Comparison of ENCODE assay signal across 21 mouse cellular contexts in the genomic region with DNA sequence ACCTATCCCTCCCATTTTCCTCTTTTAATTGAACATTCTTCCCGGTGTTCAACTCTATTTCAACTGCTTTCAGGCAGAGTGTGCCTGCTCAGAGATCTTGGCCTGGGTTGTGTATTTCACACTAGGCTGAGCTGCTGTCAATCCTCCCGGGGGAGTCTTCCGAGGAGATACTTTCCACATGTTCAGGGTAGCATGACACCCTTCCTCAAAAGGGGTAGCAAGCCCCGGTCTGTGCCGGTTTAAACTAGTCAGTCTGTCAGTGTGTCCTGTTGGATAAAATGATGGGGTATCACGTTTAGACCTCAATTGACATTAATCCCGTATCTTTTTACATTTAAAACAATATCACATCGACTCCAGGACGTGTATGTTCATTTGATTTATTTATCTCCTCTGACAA. TPM values are rescaled to one million over a fixed set of nuclear protein-coding genes. Genes with fewer than 3 reads are reported as not detected.
A peak's percentile ranks its signal among the peaks of the same experiment; 100 is the strongest.
DNase-seq lines count a peak whose midpoint lies in the region; ATAC-seq and TF ChIP-seq lines count a peak whose summit lies in the region.
"Had no signal": no experiment of that assay in that cellular context is flagged by ENCODE, and none has a peak within 500 bp of the region (broad histone marks: within the 10 kb centered on the region; RNA-seq: fewer than 3 reads in every experiment).

No protein-coding gene starts in this region.

- TF ChIP-seq EP300 in CH12.LX (IDR thresholded peaks at IDR 0.05; ENCODE audit: low read length), result no peak
- no peak for TF ChIP-seq EP300 in liver, postnatal 0 days (IDR thresholded peaks at IDR 0.05; ENCODE audit: low read depth)

- no peak overlapping the region for H3K9ac ChIP-seq in CH12.LX (ENCODE audit: insufficient read depth, low read depth)
- no peak overlapping the region for H3K9ac ChIP-seq in liver, postnatal 0 days (replicated peaks)
- H3K9ac ChIP-seq: forebrain, postnatal 0 days; hindbrain, embryonic 12.5 days; neural tube, embryonic 12.5 days had no signal

- no peaks in the 10 kb centered on the region for H3K27me3 ChIP-seq in kidney, adult 2 months (replicated peaks; ENCODE audit: control insufficient read depth, insufficient read depth, low read length)
- H3K27me3 ChIP-seq in CH12.LX (replicated peaks), result no peaks in the 10 kb centered on the region
- no peaks in the 10 kb centered on the region for H3K27me3 ChIP-seq in liver, postnatal 0 days (ENCODE audit: insufficient read depth, low read length)
- H3K27me3 ChIP-seq: hindbrain, embryonic 12.5 days; neural tube, embryonic 12.5 days had no signal

- TF ChIP-seq POLR2A in kidney, adult 2 months (IDR thresholded peaks at IDR 0.05; ENCODE audit: low read depth, low read length), result no peak
- no peak for TF ChIP-seq POLR2A in CH12.LX (IDR thresholded peaks at IDR 0.05; ENCODE audit: low read depth, low read length)

- H3K4me1 ChIP-seq in kidney, adult 2 months (ENCODE audit: control insufficient read depth, insufficient read depth, low read length), result no peaks in the 10 kb centered on the region
- peaks cover 0 to 12% of the 10 kb centered on the region in 2 experiments; a peak in 1 of 4 replicates for H3K4me1 ChIP-seq in CH12.LX (ENCODE audit: control insufficient read depth in 1 of 2, insufficient read depth in 2 of 2)
- no peaks in the 10 kb centered on the region for H3K4me1 ChIP-seq in liver, postnatal 0 days (ENCODE audit: insufficient read depth)
- H3K4me1 ChIP-seq: forebrain, embryonic 10.5 days; hindbrain, embryonic 12.5 days; midbrain, embryonic 10.5 days; neural tube, embryonic 12.5 days had no signal

- H3K4me2 ChIP-seq in CH12.LX (ENCODE audit: insufficient read depth, low read depth, poor library complexity, severe bottlenecking), result no peak overlapping the region
- no peak overlapping the region for H3K4me2 ChIP-seq in liver, postnatal 0 days (ENCODE audit: low read depth, low read length)
- H3K4me2 ChIP-seq: hindbrain, embryonic 12.5 days; neural tube, embryonic 12.5 days had no signal

- in situ Hi-C loops in CH12.LX (cut with MboI; ENCODE audit: low pct_ligation_motif_present, low pct_unique_long_range_greater_than_20kb, low sequenced_read_pairs), result no loop called here

- WGBS in kidney, adult 2 months, result 37% methylated on average over 9 of the region's 9 CpGs
- 65% methylated on average over 9 of the region's 9 CpGs for WGBS in liver, postnatal 0 days (ENCODE audit: insufficient replicate concordance)

- no peak for ATAC-seq in liver, postnatal 0 days
- ATAC-seq: forebrain, postnatal 0 days; inflammation-experienced regulatory T-cells, adult 6 months had no signal

- no peaks in the 10 kb centered on the region for H3K79me2 ChIP-seq in CH12.LX (replicated peaks; ENCODE audit: control insufficient read depth, extremely low read depth, insufficient read depth, poor library complexity, severe bottlenecking)

- no peak for TF ChIP-seq CTCF in kidney, adult 2 months (conservative IDR thresholded peaks at IDR 0.05; ENCODE audit: insufficient read depth, insufficient read length, low read depth, low read length)
- no peak for TF ChIP-seq CTCF in CH12.LX (conservative IDR thresholded peaks at IDR 0.05 in 1 of 2, IDR thresholded peaks at IDR 0.05 in 1 of 2; ENCODE audit: low read depth in 2 of 2, low read length in 2 of 2)
- TF ChIP-seq CTCF in liver, postnatal 0 days (IDR thresholded peaks at IDR 0.05; ENCODE audit: low read depth), result no peak

- no peak overlapping the region for H3K27ac ChIP-seq in kidney, adult 2 months (ENCODE audit: insufficient read depth, low read depth, low read length)
- H3K27ac ChIP-seq in CH12.LX (ENCODE audit: insufficient read depth, low read depth), result no peak overlapping the region
- H3K27ac ChIP-seq in liver, postnatal 0 days (ENCODE audit: low read depth), result no peak overlapping the region
- H3K27ac ChIP-seq: forebrain, embryonic 10.5 days; hindbrain, embryonic 12.5 days; midbrain, embryonic 10.5 days; neural tube, embryonic 12.5 days had no signal

- TF ChIP-seq RAD21 in CH12.LX (IDR thresholded peaks at IDR 0.05; ENCODE audit: low read depth, low read length), result no peak

- dilution Hi-C loops in CH12.LX (cut with MboI; ENCODE audit: extremely low pct_ligation_motif_present, extremely low pct_unique_long_range_greater_than_20kb, low sequenced_read_pairs), result no loop called here

- H3K36me3 ChIP-seq in kidney, adult 2 months (ENCODE audit: control insufficient read depth, insufficient read depth, low read length), result no peaks in the 10 kb centered on the region
- no peaks in the 10 kb centered on the region for H3K36me3 ChIP-seq in CH12.LX (replicated peaks in 1 of 2; ENCODE audit: control insufficient read depth in 1 of 2, insufficient read depth in 1 of 2, low read length in 1 of 2)
- 0 out of 2 replicates have a peak, but pooled peaks cover under 1% of the 10 kb centered on the region for H3K36me3 ChIP-seq in liver, postnatal 0 days (replicated peaks; ENCODE audit: insufficient read depth, low read length)
- H3K36me3 ChIP-seq: forebrain, embryonic 10.5 days; hindbrain, embryonic 12.5 days; midbrain, embryonic 10.5 days; neural tube, embryonic 12.5 days had no signal

- peak; percentile 4 for DNase-seq in kidney, adult 9 months
- no peak for DNase-seq in kidney, adult 2 months
- peak; percentile 33 for DNase-seq in CH12.LX (ENCODE audit: extremely low read depth)
- DNase-seq in embryo, embryonic 9.5 days (ENCODE audit: extremely low spot score), result peak; percentile 22
- peak; percentile 16 for DNase-seq in kidney, postnatal 14 days
- DNase-seq in liver, postnatal 0 days, result no peak
- no peak for DNase-seq in thymus, postnatal 14 days
- DNase-seq: adrenal gland, postnatal 36 days; cerebellum, adult 18-20 months; forebrain, postnatal 0 days; gastrocnemius, postnatal 36 days; liver; lung, postnatal 4 days; right cerebral cortex, adult 18-20 months; thymus, postnatal 4 days had no signal

- H3K4me3 ChIP-seq in kidney, adult 2 months (ENCODE audit: insufficient read depth, low read depth, low read length), result no peak overlapping the region
- no peak overlapping the region for H3K4me3 ChIP-seq in CH12.LX (replicated peaks in 1 of 3; ENCODE audit: low read depth in 2 of 3, low read length in 2 of 3, poor library complexity in 1 of 3)
- no peak overlapping the region for H3K4me3 ChIP-seq in liver, postnatal 0 days (ENCODE audit: low read depth, low read length)
- H3K4me3 ChIP-seq: forebrain, embryonic 10.5 days; hindbrain, embryonic 12.5 days; midbrain, embryonic 10.5 days; neural tube, embryonic 12.5 days had no signal

- no peaks in the 10 kb centered on the region for H3K9me3 ChIP-seq in CH12.LX (replicated peaks; ENCODE audit: low read length)
- no peaks in the 10 kb centered on the region for H3K9me3 ChIP-seq in liver, postnatal 0 days (ENCODE audit: low read length)
- H3K9me3 ChIP-seq: forebrain, embryonic 10.5 days; hindbrain, embryonic 12.5 days; midbrain, embryonic 10.5 days; neural tube, embryonic 12.5 days had no signal

TF ChIP-seq in CH12.LX, 34 proteins besides CTCF, POLR2A, EP300 and RAD21:
- TF ChIP-seq IRF4 (IDR thresholded peaks at IDR 0.05; ENCODE audit: low read depth, low read length) (no peak), KAT2A (IDR thresholded peaks at IDR 0.05; ENCODE audit: insufficient replicate concordance, low read length) (no peak), GABPA (IDR thresholded peaks at IDR 0.05; ENCODE audit: insufficient replicate concordance, low read depth, low read length) (no peak), ZNF384 (IDR thresholded peaks at IDR 0.05; ENCODE audit: low read depth, low read length) (no peak), BHLHE40 (IDR thresholded peaks at IDR 0.05; ENCODE audit: low read depth, low read length) (no peak), CHD2 (IDR thresholded peaks at IDR 0.05; ENCODE audit: low read length) (no peak), ZC3H11A (IDR thresholded peaks at IDR 0.05; ENCODE audit: low read depth, low read length) (no peak), POLR2AphosphoS2 (IDR thresholded peaks at IDR 0.05; ENCODE audit: low read depth, low read length) (no peak), NRF1 (IDR thresholded peaks at IDR 0.05; ENCODE audit: low read depth, low read length) (no peak), USF1 (IDR thresholded peaks at IDR 0.05; ENCODE audit: low read depth, low read length) (no peak), MAX (IDR thresholded peaks at IDR 0.05; ENCODE audit: low read length) (no peak), ZMIZ1 (IDR thresholded peaks at IDR 0.05; ENCODE audit: low read depth, low read length) (no peak), MAFK (IDR thresholded peaks at IDR 0.05; ENCODE audit: insufficient replicate concordance, low read length) (no peak), JUND (conservative IDR thresholded peaks at IDR 0.05; ENCODE audit: low read depth, low read length) (no peak), E2F4 (IDR thresholded peaks at IDR 0.05; ENCODE audit: insufficient replicate concordance, low read depth, low read length) (no peak), TBP (conservative IDR thresholded peaks at IDR 0.05; ENCODE audit: low read depth, low read length) (no peak), MAZ (IDR thresholded peaks at IDR 0.05; ENCODE audit: low read depth, low read length) (no peak), ELF1 (IDR thresholded peaks at IDR 0.05; ENCODE audit: low read depth, low read length) (no peak)

RNA-seq across cellular contexts. Expression of gene Rmdn2, which starts 46.1 kb away (rescaled TPM):
- 1.9 TPM in 2 replicates for polyA plus RNA-seq in kidney, adult 2 months (2012; rRNA removed)
- total RNA-seq in CH12.LX (2012; rRNA removed) (0.59 and 1.0 TPM in 2 replicates), CH12.LX (2014; rRNA removed) (2.2 and 3.0 TPM in 2 replicates)
- 2.2 and 3.1 TPM in 2 replicates for polyA plus RNA-seq in CH12.LX (2012; ENCODE audit: insufficient read length, low read depth)
- 11.2 TPM in 2 replicates for polyA plus RNA-seq in liver, postnatal 0 days (2015; fragmentation: Nextera tagmentation; extraction: Ambion mirVana)

RNA-seq across cellular contexts. Expression of gene Cyp1b1, which starts 57.1 kb away (rescaled TPM):
- polyA plus RNA-seq in kidney, adult 2 months (2012; rRNA removed), result 27.0 and 30.9 TPM in 2 replicates
- total RNA-seq in CH12.LX (2012; rRNA removed), result not detected in 2 replicates
- not detected in 2 replicates for total RNA-seq in CH12.LX (2014; rRNA removed)
- not detected in 2 replicates for polyA plus RNA-seq in CH12.LX (2012; ENCODE audit: insufficient read length, low read depth)
- 0.14 and 0.20 TPM in 2 replicates for polyA plus RNA-seq in liver, postnatal 0 days (2015; fragmentation: Nextera tagmentation; extraction: Ambion mirVana)
- total RNA-seq: monocyte, adult 5-6 weeks had no signal
- polyA plus RNA-seq: inflammation-experienced regulatory T-cells, adult 6 months had no signal

Comparison
In these comparisons a context has a peak if more than half of its experiments do, and no peak if none do; other contexts are left out.
1. DNase-seq: peak in kidney, adult 9 months (single experiment), CH12.LX (single experiment), embryo, embryonic 9.5 days (single experiment) and kidney, postnatal 14 days (single experiment); none in kidney, adult 2 months (single experiment), liver, postnatal 0 days (single experiment) and thymus, postnatal 14 days (single experiment).
2. RNA of gene Cyp1b1, which starts 57.1 kb away (polyA plus RNA-seq): 27.0 to 30.9 TPM in kidney, adult 2 months; 0.14 to 0.20 TPM in liver, postnatal 0 days and not detected in CH12.LX; every median in the first group is over 10 times any median in the second.